Mouse (Mus musculus) forebrain, embryonic 11.5 days (tissue): ENCODE measurements around the gene Wdr93. TPM values are rescaled to one million over a fixed set of nuclear protein-coding genes. Genes with fewer than 3 reads are reported as not detected.

Experiments
- ATAC-seq: fragments of 200-750 bp; cut with Nextera tagmentation; replicated peaks from 2 replicates; pipeline ENCODE4 v1.8.0; 2017; ENCODE audit warnings: moderate TSS enrichment; ENCODE audit not compliant: low FRiP score
- DNase-seq: peaks from one replicate; pipeline ENCODE4 v3.0.0-alpha.2; 2017; ENCODE audit warnings: low spot score
- H3K27ac ChIP-seq: fragments of 300-500 bp; sonication (generic); 2 replicates; pipeline ENCODE4 v1.5.1; 2014; ENCODE audit warnings: low read depth, low read length
- H3K27me3 ChIP-seq: fragments of 300-500 bp; sonication (generic); 2 replicates; pipeline ENCODE4 v1.6.1; 2014; ENCODE audit warnings: mild to moderate bottlenecking, low read length, mixed read lengths; ENCODE audit not compliant: control insufficient read depth, insufficient read depth
- H3K36me3 ChIP-seq: fragments of 300-500 bp; sonication (generic); 2 replicates; pipeline ENCODE4 v1.6.1; 2014; ENCODE audit warnings: mild to moderate bottlenecking, low read length, moderate library complexity, mixed read lengths; ENCODE audit not compliant: control insufficient read depth, insufficient read depth
- H3K4me1 ChIP-seq: fragments of 300-500 bp; sonication (generic); replicated peaks from 2 replicates; pipeline ENCODE4 v1.6.1; 2014; ENCODE audit warnings: low read length, mixed read lengths; ENCODE audit not compliant: control insufficient read depth, insufficient read depth
- H3K4me2 ChIP-seq: fragments of 300-500 bp; sonication (generic); 2 replicates; pipeline ENCODE4 v1.6.1; 2014; ENCODE audit warnings: low read depth, mild to moderate bottlenecking, low read length, moderate library complexity, mixed read lengths; ENCODE audit not compliant: severe bottlenecking
- H3K4me3 ChIP-seq: fragments of 300-500 bp; sonication (generic); 2 replicates; pipeline ENCODE4 v1.5.1; 2014; ENCODE audit warnings: low read depth, low read length
- H3K9ac ChIP-seq: fragments of 300-500 bp; sonication (generic); 2 replicates; pipeline ENCODE4 v1.6.1; 2014; ENCODE audit warnings: low read length
- H3K9me3 ChIP-seq: fragments of 300-500 bp; sonication (generic); 2 replicates; pipeline ENCODE4 v1.6.1; 2016; ENCODE audit warnings: low read length, mixed read lengths; ENCODE audit not compliant: control insufficient read depth
- WGBS: fragments of 180-500 bp; shearing (Covaris S2); extraction: QIAGEN DNeasy Blood & Tissue Kit; methylation state at CpG from one replicate; pipeline ENCODE4 v1.1.7; 2014; 5-methylcytosine and 5-hydroxymethylcytosine counted together
- polyA plus RNA-seq: library from polyadenylated mRNA; unstranded; fragments of >200 nt; fragmentation: Nextera tagmentation; extraction: Ambion mirVana; gene quantifications from 2 replicates; pipeline ENCODE4 v1.2.1, GENCODE M21; 2014

Wdr93 gene
- polyA plus RNA-seq, 1 experiment from 2014 or later, result 0.21 TPM

DNA sequence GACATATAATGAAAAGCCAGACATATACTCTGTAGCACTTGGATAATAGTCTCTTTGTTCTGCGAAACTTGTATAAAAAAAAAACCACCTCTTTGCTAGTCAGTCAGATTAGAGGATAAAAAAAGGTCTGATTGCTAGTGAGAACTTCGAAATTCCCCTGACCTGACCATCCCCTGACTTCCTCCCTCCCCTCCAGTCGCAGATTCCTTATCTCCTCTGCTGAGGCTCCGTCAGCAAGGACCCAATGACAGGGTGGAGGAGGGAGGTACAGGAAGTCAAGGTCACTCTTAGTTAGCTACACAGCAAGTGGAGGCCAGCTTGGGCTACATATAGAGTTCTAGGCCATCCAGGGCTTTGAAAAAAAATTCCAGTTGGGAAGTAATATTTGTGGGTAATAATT lies 76.6 kb downstream of the Wdr93 start:
- no peak overlapping the region for H3K27ac ChIP-seq
- no peaks in the 10 kb centered on the region for H3K4me1 ChIP-seq
- 45% methylated on average over 4 of the region's 4 CpGs for WGBS
- no peaks in the 10 kb centered on the region; the same call in 1 of the 2 replicates for H3K27me3 ChIP-seq
- no peaks in the 10 kb centered on the region; the same call in 1 of the 2 replicates for H3K9me3 ChIP-seq
- H3K4me3 ChIP-seq, result no peak overlapping the region
- H3K9ac ChIP-seq, result no peak overlapping the region
- no peak for DNase-seq
- no peaks in the 10 kb centered on the region for H3K36me3 ChIP-seq
- ATAC-seq, result no peak
- no peak overlapping the region for H3K4me2 ChIP-seq

DNA sequence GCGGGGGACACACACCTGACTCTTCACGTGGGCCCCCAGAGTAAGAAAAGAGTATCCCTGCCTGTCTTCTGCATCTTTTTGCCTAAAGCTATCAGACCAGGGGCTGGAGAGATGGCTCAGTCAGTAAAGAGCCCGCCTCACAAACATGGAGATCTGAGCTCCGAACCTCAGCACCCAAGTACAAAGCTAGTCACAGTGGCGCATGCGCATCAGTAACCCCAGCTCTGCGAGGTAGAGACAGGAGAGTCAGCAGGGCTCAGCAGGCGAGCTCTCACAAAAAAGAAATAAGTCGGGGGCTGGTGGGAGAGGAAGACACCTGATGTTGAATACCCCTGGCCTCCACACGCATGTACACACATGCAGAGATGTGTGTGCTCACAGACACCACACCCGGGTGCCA lies 77.0 kb downstream of the Wdr93 start:
- DNase-seq (no peak), ATAC-seq (no peak)
- WGBS, result 45% methylated on average over 11 of the region's 11 CpGs
- H3K27me3 ChIP-seq, result no peaks in the 10 kb centered on the region; the same call in 1 of the 2 replicates
- H3K4me2 ChIP-seq, result no peak overlapping the region
- H3K27ac ChIP-seq, result no peak overlapping the region
- no peak overlapping the region for H3K9ac ChIP-seq
- H3K36me3 ChIP-seq, result no peaks in the 10 kb centered on the region
- H3K4me3 ChIP-seq, result no peak overlapping the region
- no peaks in the 10 kb centered on the region for H3K4me1 ChIP-seq
- H3K9me3 ChIP-seq, result no peaks in the 10 kb centered on the region; the same call in 1 of the 2 replicates

DNA sequence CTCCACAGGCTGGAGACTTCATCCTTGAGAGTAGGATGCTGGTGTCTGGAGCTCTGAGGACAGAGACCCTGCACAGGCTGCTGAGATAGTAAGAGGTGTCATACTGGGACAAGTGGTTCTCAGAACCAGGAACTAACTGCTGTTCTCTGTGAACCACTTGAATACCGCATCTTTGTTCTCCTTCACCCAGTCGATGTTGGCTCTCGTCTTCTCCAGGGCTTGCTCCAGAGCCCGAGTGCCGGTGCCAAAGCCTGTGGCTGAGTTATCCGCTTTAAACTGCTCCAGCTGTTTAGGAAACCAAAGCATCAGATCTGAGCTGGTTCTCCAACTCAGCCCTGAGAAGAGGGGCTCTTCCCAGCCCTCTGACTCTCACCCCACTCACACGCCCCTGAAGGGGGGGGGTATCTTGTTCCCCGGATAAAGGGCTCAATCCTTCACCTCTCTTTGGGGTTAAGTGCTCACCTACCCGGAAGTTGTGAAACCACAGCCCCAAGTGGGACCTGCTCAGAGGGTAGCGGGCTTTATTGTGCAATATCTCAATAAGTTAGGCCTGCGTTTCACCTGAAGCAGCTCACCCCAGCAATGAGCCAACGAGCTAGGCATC lies 79.2 kb downstream of the Wdr93 start:
- Histone ChIP-seq H3K27me3 (no peaks in the 10 kb centered on the region; the same call in 1 of the 2 replicates), H3K4me3 (no peak overlapping the region), H3K4me2 (no peak overlapping the region), H3K9me3 (no peaks in the 10 kb centered on the region; the same call in 1 of the 2 replicates), H3K9ac (no peak overlapping the region), H3K36me3 (no peaks in the 10 kb centered on the region), H3K4me1 (no peaks in the 10 kb centered on the region), H3K27ac (no peak overlapping the region)
- 84% methylated on average over 12 of the region's 12 CpGs for WGBS
- ATAC-seq (no peak), DNase-seq (no peak)

DNA sequence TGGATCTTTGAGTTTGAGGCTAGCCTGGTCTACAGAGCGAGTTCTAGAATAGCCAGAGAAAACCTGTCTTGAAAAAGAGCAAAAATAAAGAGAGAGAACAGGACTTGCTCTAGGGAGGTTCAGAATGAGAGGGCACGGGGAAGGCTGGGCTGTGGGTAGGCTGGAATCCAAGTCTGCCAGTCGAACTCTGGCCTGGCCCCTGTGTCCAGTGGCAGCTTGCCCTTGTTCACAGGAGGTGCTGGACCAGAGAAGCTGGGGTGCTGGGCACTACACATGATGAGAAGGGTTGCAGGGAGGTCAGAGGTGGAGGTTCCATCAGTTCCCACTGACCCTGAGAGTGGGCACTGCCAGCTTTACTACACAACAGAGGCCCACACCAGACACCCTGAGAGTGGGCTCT lies 85.4 kb downstream of the Wdr93 start:
- no peak for DNase-seq
- H3K4me2 ChIP-seq, result no peak overlapping the region
- no peaks in the 10 kb centered on the region for H3K36me3 ChIP-seq
- no peak overlapping the region for H3K27ac ChIP-seq
- no peak overlapping the region for H3K4me3 ChIP-seq
- H3K9ac ChIP-seq, result no peak overlapping the region
- no peaks in the 10 kb centered on the region for H3K4me1 ChIP-seq
- no peak for ATAC-seq
- no peaks in the 10 kb centered on the region for H3K27me3 ChIP-seq
- no peaks in the 10 kb centered on the region; the same call in 1 of the 2 replicates for H3K9me3 ChIP-seq
- WGBS, result 78% methylated on average over 3 of the region's 3 CpGs

DNA sequence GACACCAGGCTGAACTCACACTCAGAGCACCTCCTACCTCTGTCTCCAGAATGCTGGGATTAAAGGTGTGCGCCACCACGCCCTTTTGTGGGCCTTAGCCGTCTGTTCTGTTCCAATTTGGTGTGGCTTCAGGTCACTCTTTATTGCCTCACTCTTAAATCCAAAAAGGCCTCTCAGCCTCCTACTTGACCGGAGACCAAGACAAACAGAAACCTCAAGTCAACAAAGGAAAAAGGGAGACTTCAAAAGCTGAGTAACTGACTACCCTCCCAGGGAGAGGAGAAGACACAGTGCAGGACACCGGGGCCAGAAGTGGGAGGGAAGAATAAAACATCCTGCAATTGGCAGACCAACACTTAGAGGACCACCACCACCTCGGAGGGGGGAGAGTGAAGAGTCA lies 88.2 kb downstream of the Wdr93 start:
- Histone ChIP-seq H3K36me3 (no peaks in the 10 kb centered on the region), H3K9ac (no peak overlapping the region), H3K9me3 (no peaks in the 10 kb centered on the region), H3K27me3 (no peaks in the 10 kb centered on the region), H3K4me3 (no peak overlapping the region), H3K4me2 (no peak overlapping the region), H3K27ac (no peak overlapping the region), H3K4me1 (no peaks in the 10 kb centered on the region)
- DNase-seq, result no peak
- 82% methylated on average over 6 of the region's 6 CpGs for WGBS
- no peak for ATAC-seq

DNA sequence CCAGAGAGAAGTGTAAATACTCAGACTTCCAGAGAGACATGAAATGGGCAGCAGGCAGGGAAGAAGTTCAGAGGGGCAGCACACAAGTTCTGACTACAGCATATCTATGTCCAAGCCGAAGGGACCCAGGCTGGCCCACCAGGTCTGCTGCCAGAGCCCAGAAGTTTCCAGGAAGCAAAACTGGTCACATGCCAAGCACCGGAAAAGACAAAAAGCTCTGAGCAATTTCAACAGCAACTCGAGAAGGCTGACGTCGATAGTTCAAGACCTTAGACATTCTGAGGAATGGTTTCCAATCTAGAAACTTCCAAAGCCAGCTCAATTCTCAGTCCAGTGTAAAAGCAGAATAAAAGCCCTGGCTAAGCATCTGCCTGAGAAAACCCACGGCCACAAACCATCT lies 88.6 kb downstream of the Wdr93 start:
- H3K27ac ChIP-seq, result no peak overlapping the region
- no peak overlapping the region for H3K9ac ChIP-seq
- no peaks in the 10 kb centered on the region for H3K9me3 ChIP-seq
- H3K4me3 ChIP-seq, result no peak overlapping the region
- H3K4me1 ChIP-seq, result no peaks in the 10 kb centered on the region
- 84% methylated on average over 6 of the region's 6 CpGs for WGBS
- no peak for DNase-seq
- no peaks in the 10 kb centered on the region for H3K27me3 ChIP-seq
- ATAC-seq, result no peak
- no peaks in the 10 kb centered on the region for H3K36me3 ChIP-seq
- H3K4me2 ChIP-seq, result no peak overlapping the region

DNA sequence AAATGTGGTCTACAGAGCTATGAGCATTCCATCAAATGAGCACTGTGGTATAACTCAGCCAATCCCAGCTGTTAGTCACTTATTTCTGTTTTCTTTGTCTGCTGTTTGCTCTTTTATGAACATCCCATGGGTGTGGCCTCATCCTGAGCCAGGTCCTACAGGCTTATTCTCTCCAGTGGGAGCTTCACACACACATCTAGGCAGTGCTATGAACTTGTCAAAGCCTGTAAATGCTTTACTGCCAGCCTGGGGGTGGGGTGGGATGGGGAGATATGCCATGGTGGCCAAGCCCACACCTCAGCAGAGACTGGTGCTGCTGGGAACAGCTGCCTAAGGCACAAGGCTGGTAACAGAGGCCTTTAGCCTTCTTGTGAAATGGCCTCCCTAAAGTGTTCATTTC lies 90.0 kb downstream of the Wdr93 start:
- Histone ChIP-seq H3K9ac (no peak overlapping the region), H3K4me1 (no peaks in the 10 kb centered on the region), H3K9me3 (no peaks in the 10 kb centered on the region), H3K27ac (no peak overlapping the region), H3K36me3 (no peaks in the 10 kb centered on the region), H3K4me2 (no peak overlapping the region), H3K27me3 (no peaks in the 10 kb centered on the region), H3K4me3 (no peak overlapping the region)
- DNase-seq, result no peak
- no peak for ATAC-seq

DNA sequence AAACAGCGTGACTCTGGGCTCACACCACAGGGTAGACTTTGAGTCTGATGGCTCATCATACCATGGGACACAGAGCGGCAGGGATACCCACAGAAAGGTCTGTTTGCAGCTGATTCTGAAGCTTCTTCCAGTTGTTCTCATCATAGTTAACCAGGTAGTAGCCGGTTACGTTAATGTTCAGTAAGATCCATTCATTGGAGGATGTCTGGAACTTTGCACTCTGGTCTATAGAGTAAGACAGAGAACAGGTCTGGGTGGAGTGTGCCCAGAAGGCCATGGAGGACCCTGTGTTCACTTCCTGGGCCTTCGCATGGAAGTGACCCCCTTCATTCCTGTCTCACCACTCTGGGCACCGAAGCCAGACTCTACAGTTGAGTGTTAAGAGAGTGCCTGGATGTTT lies 92.2 kb downstream of the Wdr93 start:
- Histone ChIP-seq H3K27me3 (no peaks in the 10 kb centered on the region), H3K9ac (no peak overlapping the region), H3K4me1 (no peaks in the 10 kb centered on the region), H3K36me3 (no peaks in the 10 kb centered on the region), H3K4me3 (no peak overlapping the region), H3K9me3 (no peaks in the 10 kb centered on the region), H3K27ac (no peak overlapping the region), H3K4me2 (no peak overlapping the region)
- 93% methylated on average over 6 of the region's 6 CpGs for WGBS
- no peak for ATAC-seq
- DNase-seq, result no peak
